Comparison of ENCODE assay signal across 9 mouse cellular contexts in the genomic region with DNA sequence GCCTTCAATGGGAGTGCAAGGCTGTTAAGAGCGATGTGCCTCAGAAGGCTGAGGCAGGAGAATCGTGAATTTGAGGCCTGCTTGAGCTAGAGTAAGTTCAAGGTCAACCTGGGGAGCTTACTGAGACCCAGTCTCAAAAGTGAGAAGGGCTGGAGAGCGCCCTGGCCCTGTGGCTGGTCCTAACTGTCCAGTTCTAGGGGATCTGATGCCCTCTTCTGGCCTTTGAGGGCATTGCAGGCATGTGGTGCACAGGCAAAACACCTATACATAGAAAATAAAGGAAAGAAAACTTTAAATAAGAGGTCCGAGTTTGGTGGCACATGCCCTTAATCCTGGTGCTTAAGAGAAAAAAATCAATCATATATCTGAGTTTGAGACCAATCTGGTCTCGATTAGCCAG. TPM values are rescaled to one million over a fixed set of nuclear protein-coding genes. Genes with fewer than 3 reads are reported as not detected.
A peak's percentile ranks its signal among the peaks of the same experiment; 100 is the strongest.
DNase-seq lines count a peak whose midpoint lies in the region; ATAC-seq and TF ChIP-seq lines count a peak whose summit lies in the region.
"Had no signal": no experiment of that assay in that cellular context is flagged by ENCODE, and none has a peak within 500 bp of the region (broad histone marks: within the 10 kb centered on the region; RNA-seq: fewer than 3 reads in every experiment).

No protein-coding gene starts in this region.

- intact Hi-C loops in left cerebral cortex, adult 2 months (cut with DNase I), result loop anchor here (1.0 kb wide), 1 partner anchor 45 kb away; no protein-coding TSS in a partner anchor

- H3K9me3 ChIP-seq in hindbrain, embryonic 16.5 days (ENCODE audit: control insufficient read depth, low read length), result no peaks in the 10 kb centered on the region
- no peaks in the 10 kb centered on the region for H3K9me3 ChIP-seq in midbrain, embryonic 11.5 days (ENCODE audit: control insufficient read depth, low read length)
- H3K9me3 ChIP-seq: liver, embryonic 15.5 days had no signal

- H3K4me3 ChIP-seq in hindbrain, embryonic 16.5 days (ENCODE audit: low read length), result no peak overlapping the region
- no peak overlapping the region for H3K4me3 ChIP-seq in left cerebral cortex, adult 2 months
- H3K4me3 ChIP-seq in midbrain, embryonic 11.5 days (ENCODE audit: low read depth, low read length), result no peak overlapping the region
- no peak overlapping the region for H3K4me3 ChIP-seq in small intestine, adult 2 months (ENCODE audit: low read depth, low read length)
- H3K4me3 ChIP-seq: liver, embryonic 15.5 days had no signal

- H3K27me3 ChIP-seq in hindbrain, embryonic 16.5 days (replicated peaks; ENCODE audit: control insufficient read depth, insufficient read depth, low read length), result no peaks in the 10 kb centered on the region
- no peaks in the 10 kb centered on the region for H3K27me3 ChIP-seq in midbrain, embryonic 11.5 days (ENCODE audit: control insufficient read depth, insufficient read depth, low read length)
- H3K27me3 ChIP-seq in small intestine, adult 2 months (ENCODE audit: control insufficient read depth, insufficient read depth, low read length), result no peaks in the 10 kb centered on the region
- H3K27me3 ChIP-seq: liver, embryonic 15.5 days had no signal

- H3K9ac ChIP-seq in hindbrain, embryonic 16.5 days (ENCODE audit: low read depth, low read length), result no peak overlapping the region
- H3K9ac ChIP-seq in midbrain, embryonic 11.5 days (ENCODE audit: low read length), result no peak overlapping the region
- H3K9ac ChIP-seq: liver, embryonic 15.5 days had no signal

- peaks cover 21% of the 10 kb centered on the region for H3K4me1 ChIP-seq in hindbrain, embryonic 16.5 days (ENCODE audit: control insufficient read depth, insufficient read depth, low read depth, low read length)
- H3K4me1 ChIP-seq in midbrain, embryonic 11.5 days (ENCODE audit: control insufficient read depth, insufficient read depth, low read length), result peaks cover 13% of the 10 kb centered on the region
- H3K4me1 ChIP-seq in small intestine, adult 2 months (ENCODE audit: control insufficient read depth, insufficient read depth, insufficient read length, low read length), result peaks cover 9% of the 10 kb centered on the region

- no peak overlapping the region for H3K4me2 ChIP-seq in hindbrain, embryonic 16.5 days (ENCODE audit: low read length)
- no peak overlapping the region for H3K4me2 ChIP-seq in midbrain, embryonic 11.5 days
- H3K4me2 ChIP-seq: liver, embryonic 15.5 days had no signal

- TF ChIP-seq CTCF in left cerebral cortex, adult 2 months (IDR thresholded peaks at IDR 0.05), result peak; percentile 95
- peak; percentile 88 for TF ChIP-seq CTCF in small intestine, adult 2 months (IDR thresholded peaks at IDR 0.05; ENCODE audit: extremely low read depth, insufficient read length, insufficient replicate concordance, low read depth, low read length)

- 34% methylated on average over 5 of the region's 5 CpGs for WGBS in hindbrain, embryonic 16.5 days
- 37% methylated on average over 5 of the region's 5 CpGs for WGBS in midbrain, embryonic 11.5 days
- 35% methylated on average over 5 of the region's 5 CpGs for WGBS in small intestine, adult 2 months

- peak; percentile 97 for DNase-seq in NIH3T3 (ENCODE audit: low read depth)
- DNase-seq in cerebellum, adult 18-20 months, result peak; percentile 87 to 90
- peak; percentile 84 to 90 for DNase-seq in frontal cortex, postnatal 36 days (ENCODE audit: low spot score in 2 of 2)
- DNase-seq in left cerebral cortex, adult 2 months (ENCODE audit: extremely low spot score in 1 of 2, low spot score in 2 of 2), result peak; percentile 80 to 88
- peak; percentile 95 for DNase-seq in midbrain, embryonic 11.5 days (ENCODE audit: low spot score, missing footprints)

- TF ChIP-seq POLR2A in small intestine, adult 2 months (IDR thresholded peaks at IDR 0.05; ENCODE audit: low read depth, low read length), result no peak

- peak; percentile 50 for ATAC-seq in hindbrain, embryonic 16.5 days
- no peak for ATAC-seq in midbrain, embryonic 11.5 days (ENCODE audit: low FRiP score)
- no peak for ATAC-seq in inflammation-experienced regulatory T-cells, adult 6 months

- peak overlapping the region; percentile 39; the same call in 1 of the 2 replicates for H3K27ac ChIP-seq in hindbrain, embryonic 16.5 days (ENCODE audit: low read depth, low read length)
- H3K27ac ChIP-seq in left cerebral cortex, adult 2 months, result peak overlapping the region; percentile 69
- H3K27ac ChIP-seq in midbrain, embryonic 11.5 days (ENCODE audit: low read depth, low read length), result no peak overlapping the region
- H3K27ac ChIP-seq in small intestine, adult 2 months (ENCODE audit: insufficient read depth, low read depth, low read length), result peak overlapping the region; percentile 33; the same call in 1 of the 2 replicates
- H3K27ac ChIP-seq: liver, embryonic 15.5 days had no signal

- H3K36me3 ChIP-seq in hindbrain, embryonic 16.5 days (ENCODE audit: control insufficient read depth, insufficient read depth, low read length), result peaks cover 7% of the 10 kb centered on the region
- H3K36me3 ChIP-seq in midbrain, embryonic 11.5 days (ENCODE audit: control insufficient read depth, insufficient read depth, low read length), result no peaks in the 10 kb centered on the region
- H3K36me3 ChIP-seq in small intestine, adult 2 months (ENCODE audit: control insufficient read depth, insufficient read depth, low read length), result peaks cover 55% of the 10 kb centered on the region

RNA-seq across cellular contexts. Expression of gene Hip1r, which starts 19.4 kb away (rescaled TPM):
- 34.3 and 35.3 TPM in 2 replicates for polyA plus RNA-seq in hindbrain, embryonic 16.5 days (2015; fragmentation: Nextera tagmentation; extraction: Ambion mirVana)
- 10 to 100 TPM; 68.3 to 74.2 TPM for total RNA-seq in left cerebral cortex, adult 2 months (2021)
- polyA plus RNA-seq in midbrain, embryonic 11.5 days (2014; fragmentation: Nextera tagmentation; extraction: Ambion mirVana), result 4.6 and 5.2 TPM in 2 replicates
- 30.3 and 40.9 TPM in 2 replicates for polyA plus RNA-seq in small intestine, adult 2 months (2012; rRNA removed)
- 10 to 100 TPM in 2 of 3 experiments, 1 to 10 TPM in 1; 5.9 to 20.1 (median 14.8) TPM for polyA plus RNA-seq in inflammation-experienced regulatory T-cells, adult 6 months (2017; shearing (Covaris generic))

RNA-seq across cellular contexts. Expression of gene Vps37b, which starts 39.3 kb away (rescaled TPM):
- 70.9 and 81.1 TPM in 2 replicates for polyA plus RNA-seq in hindbrain, embryonic 16.5 days (2015; fragmentation: Nextera tagmentation; extraction: Ambion mirVana)
- total RNA-seq in left cerebral cortex, adult 2 months (2021), result 10 to 100 TPM; 46.1 to 47.3 TPM
- 45.5 and 50.7 TPM in 2 replicates for polyA plus RNA-seq in midbrain, embryonic 11.5 days (2014; fragmentation: Nextera tagmentation; extraction: Ambion mirVana)
- polyA plus RNA-seq in small intestine, adult 2 months (2012; rRNA removed), result 35.9 and 55.6 TPM in 2 replicates
- polyA plus RNA-seq in inflammation-experienced regulatory T-cells, adult 6 months (2017; shearing (Covaris generic)), result 10 to 100 TPM; 18.4 to 21.9 (median 18.7) TPM
